13 mouse cellular contexts compared by ENCODE assay signal in genomic region chr10:111318021-111318420, GRCm38 (mm10). TPM values are rescaled to one million over a fixed set of nuclear protein-coding genes. Genes with fewer than 3 reads are reported as not detected.
A peak's percentile ranks its signal among the peaks of the same experiment; 100 is the strongest.
DNase-seq lines count a peak whose midpoint lies in the region; ATAC-seq and TF ChIP-seq lines count a peak whose summit lies in the region.
"Had no signal": no experiment of that assay in that cellular context is flagged by ENCODE, and none has a peak within 500 bp of the region (broad histone marks: within the 10 kb centered on the region; RNA-seq: fewer than 3 reads in every experiment).

No protein-coding gene starts in this region.

- no peak overlapping the region for H3K4me3 ChIP-seq in forebrain, postnatal 0 days (ENCODE audit: low read depth, low read length)
- H3K4me3 ChIP-seq: heart, embryonic 13.5 days; limb, embryonic 12.5 days; lung, embryonic 15.5 days had no signal

- TF ChIP-seq CTCF in forebrain, postnatal 0 days (IDR thresholded peaks at IDR 0.05; ENCODE audit: low read depth), result peak; percentile 22; the same call in 1 of the 2 replicates

- no peak overlapping the region for H3K9ac ChIP-seq in forebrain, postnatal 0 days
- H3K9ac ChIP-seq: heart, embryonic 13.5 days; limb, embryonic 12.5 days; lung, embryonic 15.5 days had no signal

- 56% methylated on average over 3 of the region's 3 CpGs for WGBS in forebrain, postnatal 0 days

- H3K36me3 ChIP-seq in forebrain, postnatal 0 days (ENCODE audit: insufficient read depth), result no peaks in the 10 kb centered on the region
- H3K36me3 ChIP-seq: heart, embryonic 13.5 days; limb, embryonic 12.5 days; lung, embryonic 15.5 days had no signal

- DNase-seq in frontal cortex, postnatal 36 days (ENCODE audit: low spot score in 2 of 2), result peak; percentile 49 to 83
- DNase-seq in frontal cortex, postnatal 14 days (ENCODE audit: low spot score in 2 of 2), result no peak
- DNase-seq in lung, postnatal 36 days, result peak; percentile 37
- DNase-seq in lung, postnatal 4 days, result no peak
- DNase-seq in forebrain, postnatal 0 days, result peak; percentile 66
- DNase-seq in right cerebral cortex, postnatal 25 days, result peak; percentile 60
- no peak for DNase-seq in cerebellum, postnatal 4 days (ENCODE audit: low spot score in 2 of 2)
- DNase-seq: kidney, adult 18-20 months had no signal

- no peak overlapping the region for H3K4me2 ChIP-seq in forebrain, postnatal 0 days (ENCODE audit: low read depth)
- H3K4me2 ChIP-seq: heart, embryonic 13.5 days; limb, embryonic 12.5 days; lung, embryonic 15.5 days had no signal

- H3K4me1 ChIP-seq in forebrain, postnatal 0 days (ENCODE audit: insufficient read depth), result no peaks in the 10 kb centered on the region
- H3K4me1 ChIP-seq: limb, embryonic 12.5 days; lung, embryonic 15.5 days had no signal

- ATAC-seq in forebrain, postnatal 0 days, result peak; percentile 93
- ATAC-seq: CD4-positive, CD25-positive, alpha-beta regulatory T cell, adult 4 months had no signal

- H3K27ac ChIP-seq in forebrain, postnatal 0 days (ENCODE audit: low read depth, low read length), result 0 out of 2 replicates have a peak overlapping the region, but pooled peaks have one; percentile 21
- H3K27ac ChIP-seq: heart, embryonic 13.5 days; limb, embryonic 12.5 days; lung, embryonic 15.5 days; stomach, postnatal 0 days had no signal

- H3K9me3 ChIP-seq in forebrain, postnatal 0 days (ENCODE audit: low read length), result no peaks in the 10 kb centered on the region
- H3K9me3 ChIP-seq: limb, embryonic 12.5 days; lung, embryonic 15.5 days had no signal

- H3K27me3 ChIP-seq in forebrain, postnatal 0 days (ENCODE audit: insufficient read depth, low read length), result no peaks in the 10 kb centered on the region
- H3K27me3 ChIP-seq: heart, embryonic 13.5 days; limb, embryonic 12.5 days; lung, embryonic 15.5 days had no signal

RNA-seq across cellular contexts. Expression of gene Bbs10, which starts 19.5 kb away (rescaled TPM):
- 4.4 and 4.8 TPM in 2 replicates for total RNA-seq in forebrain, postnatal 0 days (2014; rRNA removed)
- polyA plus RNA-seq in forebrain, postnatal 0 days (2015; fragmentation: Nextera tagmentation; extraction: Ambion mirVana), result 1.5 and 2.1 TPM in 2 replicates

Comparison
In these comparisons a context has a peak if more than half of its experiments do, and no peak if none do; other contexts are left out.
1. DNase-seq: peak in frontal cortex, postnatal 36 days (2 of 2), lung, postnatal 36 days (single experiment), forebrain, postnatal 0 days (single experiment) and right cerebral cortex, postnatal 25 days (single experiment); none in frontal cortex, postnatal 14 days (0 of 2), lung, postnatal 4 days (0 of 2) and cerebellum, postnatal 4 days (0 of 2).